Mouse (Mus musculus): ENCODE measurements around the gene Hamp. TPM values are rescaled to one million over a fixed set of nuclear protein-coding genes. Genes with fewer than 3 reads are reported as not detected.
"Not testable (repeated sequence)": the region's sequence is repeated elsewhere in the genome, so short reads cannot be mapped to it uniquely, and the experiment has no call there.

The Hamp gene
- polyA plus RNA-seq, 1 experiment, result not detected

DNA sequence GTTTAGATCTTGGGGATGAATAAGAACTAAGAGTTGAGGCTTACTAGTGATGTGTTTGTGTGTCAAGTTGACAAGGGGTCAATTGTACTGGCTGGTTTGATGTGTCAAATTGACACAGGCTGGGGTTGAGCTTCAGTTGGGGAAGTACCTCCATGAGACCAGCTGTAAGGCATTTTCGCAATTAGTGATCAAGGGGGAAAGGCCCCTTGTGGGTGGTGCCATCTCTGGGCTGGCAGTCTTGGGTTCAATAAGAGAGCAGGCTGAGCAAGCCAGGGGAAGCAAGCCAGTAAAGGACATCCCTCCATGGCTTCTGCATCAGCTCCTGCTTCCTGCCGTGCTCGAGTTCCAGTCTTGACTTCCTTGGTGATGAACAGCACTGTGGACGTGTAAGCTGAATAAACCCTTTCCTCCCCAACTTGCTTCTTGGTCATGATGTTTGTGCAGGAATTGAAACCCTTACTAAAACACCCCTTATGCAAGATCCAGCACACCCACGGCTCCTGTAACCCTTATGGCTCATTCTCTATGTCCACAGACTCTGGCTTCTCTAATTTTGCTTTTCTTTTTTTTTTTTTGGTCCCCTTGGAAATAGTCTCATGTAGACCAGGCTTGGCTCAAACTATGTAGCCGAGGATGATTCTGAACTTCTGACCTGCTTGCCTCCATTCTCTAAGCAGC is 8.3 kb downstream of the Hamp start:
- H3K27ac ChIP-seq (ENCODE audit: insufficient read depth, low read depth, low read length); H3K4me1 ChIP-seq (ENCODE audit: control insufficient read depth, insufficient read depth, low read length); H3K4me3 ChIP-seq (ENCODE audit: insufficient read depth, low read length): not testable (repeated sequence)

GRCm38 (mm10) chr7:30924581-30924980 is 19.3 kb downstream of the Hamp start, which contains the start of gene Hamp2:
TSS of gene Hamp2 (minus strand) at chr7:30924681.
- not testable (repeated sequence) for H3K4me3 ChIP-seq (ENCODE audit: insufficient read depth, low read length); H3K27ac ChIP-seq (ENCODE audit: insufficient read depth, low read depth, low read length); H3K4me1 ChIP-seq (ENCODE audit: control insufficient read depth, insufficient read depth, low read length)

GRCm38 (mm10) chr7:30924071-30924470 is 19.8 kb downstream of the Hamp start:
- H3K4me3 ChIP-seq (ENCODE audit: insufficient read depth, low read length), result no peak overlapping the region
- no peaks in the 10 kb centered on the region; the same call in 1 of the 2 replicates for H3K4me1 ChIP-seq (ENCODE audit: control insufficient read depth, insufficient read depth, low read length)
- H3K27ac ChIP-seq (ENCODE audit: insufficient read depth, low read depth, low read length), result no peak overlapping the region
- TF ChIP-seq CTCF (IDR thresholded peaks at IDR 0.05; ENCODE audit: low read depth, low read length), result no peak
- TF ChIP-seq POLR2A (IDR thresholded peaks at IDR 0.05; ENCODE audit: borderline replicate concordance, low read depth, low read length), result no peak

GRCm38 (mm10) chr7:30922490-30922889 is 21.3 kb downstream of the Hamp start:
- H3K4me3 ChIP-seq (ENCODE audit: insufficient read depth, low read length); H3K27ac ChIP-seq (ENCODE audit: insufficient read depth, low read depth, low read length); H3K4me1 ChIP-seq (ENCODE audit: control insufficient read depth, insufficient read depth, low read length): not testable (repeated sequence)

DNA sequence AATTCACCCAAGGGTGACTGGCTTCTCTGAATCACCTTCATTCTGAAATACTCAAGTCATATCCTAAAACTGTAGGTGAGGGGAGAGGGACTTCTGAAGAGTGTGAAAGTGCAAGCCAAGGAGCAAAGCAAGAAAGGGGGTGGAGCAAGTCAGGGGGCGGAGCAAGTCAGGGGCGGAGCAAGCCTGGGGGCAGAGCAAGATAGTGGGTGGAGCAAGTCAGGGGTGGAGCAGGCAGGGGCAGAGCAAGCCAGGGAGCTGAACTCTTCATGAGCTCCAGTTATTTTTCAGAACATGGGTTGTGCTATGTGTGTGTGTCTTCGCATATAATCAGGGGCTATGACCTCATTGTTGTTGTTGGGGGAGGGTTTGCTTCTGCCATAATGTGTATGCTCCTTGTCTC is 23.6 kb downstream of the Hamp start:
- Histone ChIP-seq H3K4me3 (ENCODE audit: insufficient read depth, low read length) (no peak overlapping the region), H3K27ac (ENCODE audit: insufficient read depth, low read depth, low read length) (no peak overlapping the region), H3K4me1 (ENCODE audit: control insufficient read depth, insufficient read depth, low read length) (peaks cover 9% of the 10 kb centered on the region)
- TF ChIP-seq POLR2A (IDR thresholded peaks at IDR 0.05; ENCODE audit: borderline replicate concordance, low read depth, low read length), result no peak
- no peak for TF ChIP-seq CTCF (IDR thresholded peaks at IDR 0.05; ENCODE audit: low read depth, low read length)

DNA sequence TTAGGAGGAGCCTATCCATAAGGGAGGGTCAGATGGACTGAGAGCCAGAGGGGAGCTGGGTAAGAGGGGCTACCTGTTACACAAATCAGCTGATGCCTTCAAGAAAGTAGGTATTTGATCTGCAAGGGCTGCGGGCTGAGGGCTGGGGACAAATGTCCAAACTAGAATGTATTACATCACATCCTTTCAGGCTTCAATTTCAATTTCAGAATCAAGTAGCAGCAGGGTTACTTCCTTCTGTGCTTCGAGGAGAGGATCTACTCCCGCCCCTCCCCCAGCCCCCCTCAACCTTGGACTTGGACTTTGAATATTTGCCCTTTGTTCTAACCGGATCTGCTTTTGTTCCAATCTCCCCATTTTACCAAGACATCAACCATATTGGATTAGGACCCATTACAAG is 26.6 kb downstream of the Hamp start:
- Histone ChIP-seq H3K4me1 (ENCODE audit: control insufficient read depth, insufficient read depth, low read length) (peaks cover 9% of the 10 kb centered on the region), H3K4me3 (ENCODE audit: insufficient read depth, low read length) (no peak overlapping the region), H3K27ac (ENCODE audit: insufficient read depth, low read depth, low read length) (no peak overlapping the region)
- TF ChIP-seq CTCF (IDR thresholded peaks at IDR 0.05; ENCODE audit: low read depth, low read length), result no peak
- no peak for TF ChIP-seq POLR2A (IDR thresholded peaks at IDR 0.05; ENCODE audit: borderline replicate concordance, low read depth, low read length)

DNA sequence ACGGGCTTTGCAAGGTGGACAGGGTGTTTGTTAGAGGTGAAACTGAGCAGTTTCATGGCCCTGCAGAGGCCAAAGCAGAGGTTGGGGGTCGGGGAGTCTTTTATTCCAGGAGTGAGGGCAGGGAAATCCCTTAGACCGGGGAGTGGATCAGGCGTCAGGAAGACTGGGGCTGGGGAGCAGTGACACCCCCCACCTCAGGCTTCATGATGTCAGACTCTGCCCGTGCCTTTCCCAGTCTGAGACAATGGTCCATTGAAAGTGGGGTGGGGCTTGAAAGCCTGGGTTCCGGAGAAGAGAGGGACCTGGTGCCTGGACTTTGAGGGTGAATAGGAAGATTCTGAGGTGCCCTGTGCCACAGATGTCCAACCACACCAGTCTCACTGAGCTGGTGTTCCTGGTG is 27.1 kb downstream of the Hamp start:
- Histone ChIP-seq H3K27ac (ENCODE audit: insufficient read depth, low read depth, low read length) (no peak overlapping the region), H3K4me1 (ENCODE audit: control insufficient read depth, insufficient read depth, low read length) (peaks cover 9% of the 10 kb centered on the region), H3K4me3 (ENCODE audit: insufficient read depth, low read length) (no peak overlapping the region)
- TF ChIP-seq POLR2A (IDR thresholded peaks at IDR 0.05; ENCODE audit: borderline replicate concordance, low read depth, low read length), result no peak
- TF ChIP-seq CTCF (IDR thresholded peaks at IDR 0.05; ENCODE audit: low read depth, low read length), result no peak

DNA sequence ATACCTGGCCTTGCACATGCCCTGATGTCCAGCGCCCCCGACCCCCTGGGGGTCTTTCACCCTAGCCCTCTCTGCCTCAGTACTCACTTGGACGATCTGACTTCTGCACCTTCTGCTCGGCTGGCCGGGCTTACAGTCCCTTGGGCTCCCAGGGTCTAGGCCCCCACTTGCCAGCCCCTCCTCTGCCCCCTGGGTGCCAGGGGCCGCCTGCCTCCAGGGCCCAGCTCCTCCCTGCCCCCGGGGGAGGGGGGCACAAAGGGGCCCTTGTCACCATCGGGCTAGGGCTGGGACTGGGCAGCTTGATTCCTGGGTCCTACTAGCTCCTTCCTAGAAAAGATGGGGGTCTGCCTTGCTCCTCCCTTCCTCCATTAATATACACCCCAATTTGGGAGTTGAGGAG is 29.1 kb downstream of the Hamp start, which contains the start of gene Mag:
Gene Mag (minus strand): TSS at position 142 of the 400 bp plus-strand sequence.
- TF ChIP-seq CTCF (IDR thresholded peaks at IDR 0.05; ENCODE audit: low read depth, low read length) (no peak), POLR2A (IDR thresholded peaks at IDR 0.05; ENCODE audit: borderline replicate concordance, low read depth, low read length) (no peak)
- Histone ChIP-seq H3K27ac (ENCODE audit: insufficient read depth, low read depth, low read length) (no peak within 1 kb of the TSS), H3K4me1 (ENCODE audit: control insufficient read depth, insufficient read depth, low read length) (peaks cover 9% of the 10 kb centered on the region), H3K4me3 (ENCODE audit: insufficient read depth, low read length) (no peak within 1 kb of the TSS)

GRCm38 (mm10) chr7:30909773-30910172 is 34.1 kb downstream of the Hamp start:
- peaks cover 5% of the 10 kb centered on the region for H3K4me1 ChIP-seq (ENCODE audit: control insufficient read depth, insufficient read depth, low read length)
- TF ChIP-seq CTCF (IDR thresholded peaks at IDR 0.05; ENCODE audit: low read depth, low read length), result no peak
- no peak overlapping the region for H3K4me3 ChIP-seq (ENCODE audit: insufficient read depth, low read length)
- no peak overlapping the region for H3K27ac ChIP-seq (ENCODE audit: insufficient read depth, low read depth, low read length)

- H3K4me3 ChIP-seq (ENCODE audit: insufficient read depth, low read length), result peak overlapping the region; percentile 50
- peaks cover 5% of the 10 kb centered on the region for H3K4me1 ChIP-seq (ENCODE audit: control insufficient read depth, insufficient read depth, low read length)
- no peak overlapping the region for H3K27ac ChIP-seq (ENCODE audit: insufficient read depth, low read depth, low read length)
- TF ChIP-seq POLR2A (IDR thresholded peaks at IDR 0.05; ENCODE audit: borderline replicate concordance, low read depth, low read length), result no peak
- no peak for TF ChIP-seq CTCF (IDR thresholded peaks at IDR 0.05; ENCODE audit: low read depth, low read length)
Measured at GRCm38 (mm10) chr7:30908992-30909431, 34.8 kb downstream of the Hamp start.
